Mouse (Mus musculus): ENCODE measurements around the gene Spatc1l. TPM values are rescaled to one million over a fixed set of nuclear protein-coding genes. Genes with fewer than 3 reads are reported as not detected.
A peak's percentile ranks its signal among the peaks of the same experiment; 100 is the strongest.

Spatc1l gene
- not detected in 2 replicates for polyA plus RNA-seq (2015; fragmentation: Nextera tagmentation; extraction: Ambion mirVana)

GRCm38 (mm10) chr10:76561972-76562371 lies at the start of gene Spatc1l:
Gene Spatc1l, plus strand, starts transcription at chr10:76562272.
- no peaks in the 10 kb centered on the region for H3K4me1 ChIP-seq
- 90% methylated on average over 10 of the region's 10 CpGs for WGBS
- no peaks in the 10 kb centered on the region for H3K9me3 ChIP-seq
- no peaks in the 10 kb centered on the region for H3K27me3 ChIP-seq
- H3K36me3 ChIP-seq = no peaks in the 10 kb centered on the region
- H3K4me2 ChIP-seq (replicated peaks) = no peak within 1 kb of the TSS
- H3K4me3 ChIP-seq = no peak within 1 kb of the TSS
- ATAC-seq (replicated peaks) = no peak
- H3K27ac ChIP-seq (replicated peaks) = no peak within 1 kb of the TSS
- no peak within 1 kb of the TSS for H3K9ac ChIP-seq (replicated peaks)

DNA sequence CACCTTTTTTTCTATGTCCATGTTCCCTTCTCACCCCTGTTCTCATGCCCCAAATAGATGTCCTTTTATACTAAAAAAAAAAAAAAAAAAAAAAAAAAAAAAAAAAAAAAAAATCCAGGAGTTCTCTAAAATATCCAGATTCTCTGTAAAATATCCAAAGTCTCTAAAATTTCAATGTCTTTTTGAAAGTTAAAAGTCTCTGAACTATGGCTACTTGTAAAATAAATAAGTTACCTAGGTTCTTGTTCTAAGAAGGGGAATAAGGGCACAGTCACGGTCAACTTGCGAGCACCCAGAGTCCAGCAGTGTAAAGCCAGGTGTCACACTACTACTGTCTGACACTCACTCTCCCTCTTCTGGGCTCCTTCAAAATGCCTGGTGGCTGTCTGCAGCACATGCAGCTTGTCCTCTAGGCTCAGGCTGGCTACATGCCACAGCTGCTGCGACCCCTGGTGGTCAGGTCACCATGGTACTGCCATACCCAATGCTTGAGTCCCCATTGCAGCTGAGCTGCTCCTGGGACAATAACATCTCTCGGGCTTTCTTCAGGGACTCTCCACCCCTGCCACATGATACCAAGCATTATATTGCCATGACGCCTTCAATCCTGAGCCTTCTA lies 49.0 kb upstream of the Spatc1l start:
- ATAC-seq (replicated peaks) = no peak

GRCm38 (mm10) chr10:76530922-76531321 lies 31.1 kb upstream of the Spatc1l start:
- H3K4me3 ChIP-seq = peak overlapping the region; percentile 76
- H3K36me3 ChIP-seq = peaks cover 21% of the 10 kb centered on the region
- peaks cover 23% of the 10 kb centered on the region for H3K4me1 ChIP-seq
- peak overlapping the region; percentile 73 for H3K4me2 ChIP-seq (replicated peaks)
- H3K27me3 ChIP-seq = no peaks in the 10 kb centered on the region
- 4% methylated on average over 11 of the region's 11 CpGs for WGBS
- peak overlapping the region; percentile 32 for H3K9ac ChIP-seq (replicated peaks)
- no peak; the same call in 1 of the 2 replicates for ATAC-seq (replicated peaks)
- H3K27ac ChIP-seq (replicated peaks) = peak overlapping the region; percentile 44
- H3K9me3 ChIP-seq = no peaks in the 10 kb centered on the region

More for the DNA sequence above, 49.0 kb upstream of the Spatc1l start:
- no peak overlapping the region for H3K9ac ChIP-seq (replicated peaks)
- H3K27ac ChIP-seq (replicated peaks) = no peak overlapping the region
- H3K4me1 ChIP-seq = no peaks in the 10 kb centered on the region
- no peaks in the 10 kb centered on the region for H3K9me3 ChIP-seq
- no peak overlapping the region for H3K4me2 ChIP-seq (replicated peaks)
- WGBS = 48% methylated on average over 5 of the region's 5 CpGs
- H3K4me3 ChIP-seq = no peak overlapping the region
- no peaks in the 10 kb centered on the region for H3K27me3 ChIP-seq
- H3K36me3 ChIP-seq = peaks cover 68% of the 10 kb centered on the region

GRCm38 (mm10) chr10:76531375-76531774 lies 30.7 kb upstream of the Spatc1l start, which contains the start of gene Lss:
Gene Lss, plus strand, starts transcription at chr10:76531588.
- H3K9ac ChIP-seq (replicated peaks) = peak within 1 kb of the TSS; percentile 69
- H3K27me3 ChIP-seq = no peaks in the 10 kb centered on the region
- peak within 1 kb of the TSS; percentile 73 for H3K4me2 ChIP-seq (replicated peaks)
- ATAC-seq (replicated peaks) = peak; percentile 99
- H3K36me3 ChIP-seq = peaks cover 25% of the 10 kb centered on the region
- no peaks in the 10 kb centered on the region for H3K9me3 ChIP-seq
- H3K4me1 ChIP-seq = peaks cover 23% of the 10 kb centered on the region
- WGBS = under 1% methylated on average over 36 of the region's 37 CpGs
- peak within 1 kb of the TSS; percentile 83 for H3K27ac ChIP-seq (replicated peaks)
- peak within 1 kb of the TSS; percentile 76 for H3K4me3 ChIP-seq

DNA sequence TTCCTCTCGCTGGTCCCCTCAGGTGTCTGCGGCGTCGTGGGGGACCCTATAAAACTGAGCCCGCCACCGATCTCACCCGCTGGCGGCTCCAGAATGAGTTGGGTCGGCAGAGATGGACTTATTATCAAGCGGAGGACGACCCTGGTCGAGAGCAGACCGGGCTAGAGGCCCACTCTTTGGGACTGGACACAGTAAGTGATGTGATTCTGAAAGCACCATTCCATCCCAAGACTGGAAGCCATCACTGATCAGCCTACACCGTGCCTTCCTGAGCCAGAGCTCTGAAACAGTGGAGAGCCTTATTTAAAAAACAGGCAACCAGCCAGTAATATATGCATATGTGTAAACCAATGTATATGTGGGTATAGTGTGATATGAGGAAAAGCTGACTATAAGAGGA lies 30.2 kb upstream of the Spatc1l start:
- Histone ChIP-seq H3K4me2 (replicated peaks) (peak overlapping the region; percentile 73), H3K9ac (replicated peaks) (peak overlapping the region; percentile 69)
- WGBS = under 1% methylated on average over 14 of the region's 14 CpGs

GRCm38 (mm10) chr10:76535526-76535925 lies 26.5 kb upstream of the Spatc1l start:
- Histone ChIP-seq H3K36me3 (peaks cover 65% of the 10 kb centered on the region), H3K9ac (replicated peaks) (no peak overlapping the region), H3K4me1 (peaks cover 23% of the 10 kb centered on the region), H3K27me3 (no peaks in the 10 kb centered on the region), H3K4me2 (replicated peaks) (no peak overlapping the region), H3K27ac (replicated peaks) (no peak overlapping the region), H3K4me3 (no peak overlapping the region), H3K9me3 (no peaks in the 10 kb centered on the region)
- 93% methylated on average over 7 of the region's 7 CpGs for WGBS
- no peak for ATAC-seq (replicated peaks)

More for the DNA sequence above, 30.2 kb upstream of the Spatc1l start:
- Histone ChIP-seq H3K4me3 (peak overlapping the region; percentile 76), H3K9me3 (no peaks in the 10 kb centered on the region), H3K27ac (replicated peaks) (peak overlapping the region; percentile 83), H3K27me3 (no peaks in the 10 kb centered on the region), H3K4me1 (peaks cover 23% of the 10 kb centered on the region), H3K36me3 (peaks cover 30% of the 10 kb centered on the region)
- ATAC-seq (replicated peaks) = peak; percentile 55

DNA sequence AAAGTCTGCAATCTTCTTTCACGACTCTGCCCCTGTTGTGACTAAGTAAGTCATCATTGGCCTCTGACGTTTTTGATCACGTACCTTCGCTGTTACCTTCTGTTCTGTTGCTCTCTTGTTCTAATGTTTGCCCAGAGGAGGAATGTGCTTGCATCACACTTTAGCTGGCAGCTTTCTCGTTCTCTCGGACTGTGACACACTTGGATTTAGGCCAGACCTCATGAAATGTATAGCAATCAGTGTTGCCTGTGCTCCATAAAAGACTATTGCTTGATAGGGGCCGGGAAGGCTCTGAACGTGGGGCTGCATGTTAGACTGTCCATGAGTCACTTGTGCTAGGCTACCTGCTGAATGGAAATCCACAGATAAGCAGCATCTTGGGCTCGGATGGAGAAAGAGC lies 24.5 kb upstream of the Spatc1l start:
- Histone ChIP-seq H3K36me3 (peaks cover 85% of the 10 kb centered on the region), H3K9ac (replicated peaks) (no peak overlapping the region), H3K4me1 (peaks cover 8% of the 10 kb centered on the region), H3K27me3 (no peaks in the 10 kb centered on the region), H3K4me3 (no peak overlapping the region), H3K4me2 (replicated peaks) (no peak overlapping the region), H3K9me3 (no peaks in the 10 kb centered on the region), H3K27ac (replicated peaks) (no peak overlapping the region)
- no peak for ATAC-seq (replicated peaks)
- 79% methylated on average over 9 of the region's 9 CpGs for WGBS

- Histone ChIP-seq H3K27me3 (no peaks in the 10 kb centered on the region), H3K9me3 (no peaks in the 10 kb centered on the region), H3K9ac (replicated peaks) (no peak overlapping the region), H3K4me2 (replicated peaks) (no peak overlapping the region), H3K4me3 (no peak overlapping the region), H3K4me1 (no peaks in the 10 kb centered on the region), H3K36me3 (peaks cover 97% of the 10 kb centered on the region), H3K27ac (replicated peaks) (no peak overlapping the region)
- ATAC-seq (replicated peaks) = no peak
- WGBS = 95% methylated on average over 11 of the region's 11 CpGs
Measured at GRCm38 (mm10) chr10:76541336-76542085, 20.6 kb upstream of the Spatc1l start.

- no peaks in the 10 kb centered on the region for H3K9me3 ChIP-seq
- no peak overlapping the region for H3K4me2 ChIP-seq (replicated peaks)
- no peak for ATAC-seq (replicated peaks)
- 93% methylated on average over 10 of the region's 10 CpGs for WGBS
- no peaks in the 10 kb centered on the region for H3K4me1 ChIP-seq
- H3K36me3 ChIP-seq = peaks cover 96% of the 10 kb centered on the region
- H3K4me3 ChIP-seq = no peak overlapping the region
- H3K9ac ChIP-seq (replicated peaks) = no peak overlapping the region
- no peaks in the 10 kb centered on the region for H3K27me3 ChIP-seq
- H3K27ac ChIP-seq (replicated peaks) = no peak overlapping the region
Measured at GRCm38 (mm10) chr10:76542636-76543375, 19.3 kb upstream of the Spatc1l start.

DNA sequence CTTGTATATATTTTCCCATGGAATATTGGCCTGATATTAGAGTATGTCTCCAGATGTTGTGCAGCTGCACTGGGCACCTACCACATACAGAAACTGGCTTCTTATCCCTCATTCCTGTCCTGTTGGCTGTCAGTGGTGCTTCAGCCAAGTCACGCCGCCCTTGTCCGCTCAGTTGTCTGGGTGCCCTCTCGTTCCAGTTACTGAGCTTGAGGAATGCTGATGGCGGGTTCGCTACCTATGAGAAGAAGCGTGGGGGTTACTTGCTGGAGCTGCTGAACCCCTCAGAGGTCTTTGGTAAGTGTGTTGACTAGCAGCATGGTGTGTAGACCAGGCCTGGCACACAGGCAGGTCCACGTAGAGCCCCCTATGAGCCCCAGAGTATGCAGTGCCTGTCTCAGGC lies 15.5 kb upstream of the Spatc1l start:
- H3K27me3 ChIP-seq = no peaks in the 10 kb centered on the region
- H3K4me1 ChIP-seq = no peaks in the 10 kb centered on the region
- no peak overlapping the region for H3K4me2 ChIP-seq (replicated peaks)
- H3K9ac ChIP-seq (replicated peaks) = no peak overlapping the region
- no peaks in the 10 kb centered on the region for H3K9me3 ChIP-seq
- peaks cover 97% of the 10 kb centered on the region for H3K36me3 ChIP-seq
- WGBS = 96% methylated on average over 8 of the region's 8 CpGs
- ATAC-seq (replicated peaks) = no peak
- no peak overlapping the region for H3K27ac ChIP-seq (replicated peaks)
- no peak overlapping the region for H3K4me3 ChIP-seq

DNA sequence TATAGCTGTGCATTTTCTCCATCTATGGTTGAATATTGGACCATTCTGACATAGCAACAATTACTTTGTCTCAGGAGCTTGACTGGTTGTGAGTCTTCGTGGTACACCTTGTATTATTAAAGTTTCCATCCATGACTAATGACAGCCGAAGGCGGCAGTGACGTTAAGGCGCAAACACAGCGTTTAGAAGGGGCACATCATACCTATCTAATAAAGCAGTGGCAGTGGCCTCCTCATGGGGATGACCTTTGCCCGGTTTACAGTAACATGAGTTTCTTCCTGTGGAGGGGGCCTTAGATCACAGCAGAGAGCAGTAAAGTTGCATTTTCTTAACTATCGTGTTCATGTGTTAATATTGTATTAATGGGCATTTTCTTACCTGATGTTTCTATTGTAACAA lies 13.9 kb upstream of the Spatc1l start:
- Histone ChIP-seq H3K4me1 (no peaks in the 10 kb centered on the region), H3K9me3 (no peaks in the 10 kb centered on the region), H3K9ac (replicated peaks) (no peak overlapping the region), H3K27ac (replicated peaks) (no peak overlapping the region), H3K4me3 (no peak overlapping the region), H3K36me3 (peaks cover 98% of the 10 kb centered on the region), H3K4me2 (replicated peaks) (no peak overlapping the region), H3K27me3 (no peaks in the 10 kb centered on the region)
- 95% methylated on average over 8 of the region's 8 CpGs for WGBS
- no peak for ATAC-seq (replicated peaks)

GRCm38 (mm10) chr10:76550458-76550857 lies 11.6 kb upstream of the Spatc1l start:
- Histone ChIP-seq H3K4me1 (no peaks in the 10 kb centered on the region), H3K4me2 (replicated peaks) (no peak overlapping the region), H3K27me3 (no peaks in the 10 kb centered on the region), H3K4me3 (no peak overlapping the region), H3K27ac (replicated peaks) (no peak overlapping the region), H3K36me3 (peaks cover 94% of the 10 kb centered on the region), H3K9me3 (no peaks in the 10 kb centered on the region), H3K9ac (replicated peaks) (no peak overlapping the region)
- WGBS = 88% methylated on average over 5 of the region's 5 CpGs
- ATAC-seq (replicated peaks) = no peak; the same call in 1 of the 2 replicates
